Mouse (Mus musculus) erythroblast, adult 5-6 weeks (primary cell): Measurements from ENCODE around the gene Gpx8. TPM values are rescaled to one million over a fixed set of nuclear protein-coding genes. Genes with fewer than 3 reads are reported as not detected.
"Not testable (repeated sequence)": the region's sequence is repeated elsewhere in the genome, so short reads cannot be mapped to it uniquely, and the experiment has no call there.

Source experiments
- ATAC-seq: replicated peaks from 2 replicates; pipeline ENCODE4 v1.8.0; 2016; ENCODE audit warnings: moderate number of reproducible peaks, mild to moderate bottlenecking, moderate TSS enrichment, inconsistent platforms; ENCODE audit not compliant: poor library complexity, low FRiP score, severe bottlenecking
- total RNA-seq, 2 experiments: library from RNA; stranded (forward) in 1 of 2; stranded (reverse) in 1 of 2; fragments of 150-400 nt in 1 of 2; fragments of 200-764, 138-1000 nt in 1 of 2; gene quantifications; 2 replicates each; pipeline versions ENCODE4 v1.2.3 to v1.2.4; 2015 to 2017; ENCODE audit warnings: low replicate concordance in 2 of 2

The Gpx8 gene
- total RNA-seq, 2 experiments from 2014 or later: not detected

GRCm38 (mm10) chr13:113031792-113032571 is 14.2 kb downstream of the Gpx8 start:
- no peak for ATAC-seq

DNA sequence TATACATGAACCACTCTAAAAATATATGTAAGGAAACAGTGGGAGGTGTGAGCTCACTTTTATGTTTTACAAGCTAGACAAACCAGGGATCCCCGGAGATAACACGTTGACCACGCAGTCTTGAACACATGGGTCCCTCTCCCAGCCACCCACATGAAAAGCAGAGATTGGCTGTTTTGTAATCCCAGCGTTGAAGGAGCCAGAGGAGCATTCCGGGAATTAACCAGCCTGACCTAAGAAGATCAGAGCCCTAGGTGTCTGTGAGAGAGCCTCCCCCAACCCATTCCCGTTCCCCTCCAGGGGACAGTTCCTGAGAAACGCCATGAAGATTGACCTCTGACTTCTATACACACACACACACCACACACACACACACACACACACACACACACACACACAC is 14.9 kb downstream of the Gpx8 start:
- no peak for ATAC-seq

- ATAC-seq: no peak
These were observed 22.7 kb downstream of the Gpx8 start for GRCm38 (mm10) chr13:113023274-113024143.

GRCm38 (mm10) chr13:113022467-113022866 is 23.7 kb downstream of the Gpx8 start:
- no peak for ATAC-seq

- ATAC-seq: no peak
These were observed 24.7 kb downstream of the Gpx8 start for GRCm38 (mm10) chr13:113021521-113021920.

GRCm38 (mm10) chr13:113013174-113013953 is 32.8 kb downstream of the Gpx8 start:
- ATAC-seq: not testable (repeated sequence)

DNA sequence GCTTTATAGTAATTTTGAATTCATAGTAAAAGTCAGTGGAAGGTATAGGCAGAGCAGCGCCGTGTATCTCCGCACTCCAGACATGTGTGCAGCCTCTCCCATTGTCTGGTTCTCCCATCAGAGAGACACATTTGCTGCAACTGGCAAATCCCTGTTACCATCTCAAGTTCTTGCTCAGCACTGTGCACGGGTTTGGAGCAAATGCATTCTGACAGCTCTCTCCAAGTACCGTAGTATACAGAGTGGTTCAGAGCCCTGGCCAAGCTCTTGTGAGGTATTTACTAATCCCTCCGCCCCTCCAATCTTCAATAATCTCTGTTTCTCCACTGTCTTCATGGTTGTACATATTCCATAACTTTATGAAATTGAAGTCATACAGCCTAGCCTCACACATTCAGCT is 33.5 kb downstream of the Gpx8 start:
- no peak for ATAC-seq

GRCm38 (mm10) chr13:113000576-113001318 is 45.5 kb downstream of the Gpx8 start:
- ATAC-seq: no peak

DNA sequence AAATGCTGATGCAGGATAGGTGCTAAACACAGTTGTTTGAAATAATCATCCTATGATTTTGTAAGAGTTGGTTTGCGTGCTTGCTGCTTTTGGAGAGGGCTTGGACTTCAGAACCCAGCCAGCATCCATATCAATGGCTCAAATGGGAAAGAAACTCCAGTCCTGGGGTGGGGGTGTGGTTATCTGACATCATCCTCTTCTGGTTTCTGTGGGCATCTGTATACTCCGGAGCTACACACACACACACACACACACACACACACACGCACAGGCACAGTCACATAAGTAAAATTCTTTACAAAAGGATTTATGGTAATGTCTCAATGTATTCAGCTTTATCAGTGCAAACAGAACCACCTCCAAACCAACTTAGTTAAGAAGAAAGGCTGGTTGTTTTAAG is 46.1 kb downstream of the Gpx8 start:
- no peak for ATAC-seq

DNA sequence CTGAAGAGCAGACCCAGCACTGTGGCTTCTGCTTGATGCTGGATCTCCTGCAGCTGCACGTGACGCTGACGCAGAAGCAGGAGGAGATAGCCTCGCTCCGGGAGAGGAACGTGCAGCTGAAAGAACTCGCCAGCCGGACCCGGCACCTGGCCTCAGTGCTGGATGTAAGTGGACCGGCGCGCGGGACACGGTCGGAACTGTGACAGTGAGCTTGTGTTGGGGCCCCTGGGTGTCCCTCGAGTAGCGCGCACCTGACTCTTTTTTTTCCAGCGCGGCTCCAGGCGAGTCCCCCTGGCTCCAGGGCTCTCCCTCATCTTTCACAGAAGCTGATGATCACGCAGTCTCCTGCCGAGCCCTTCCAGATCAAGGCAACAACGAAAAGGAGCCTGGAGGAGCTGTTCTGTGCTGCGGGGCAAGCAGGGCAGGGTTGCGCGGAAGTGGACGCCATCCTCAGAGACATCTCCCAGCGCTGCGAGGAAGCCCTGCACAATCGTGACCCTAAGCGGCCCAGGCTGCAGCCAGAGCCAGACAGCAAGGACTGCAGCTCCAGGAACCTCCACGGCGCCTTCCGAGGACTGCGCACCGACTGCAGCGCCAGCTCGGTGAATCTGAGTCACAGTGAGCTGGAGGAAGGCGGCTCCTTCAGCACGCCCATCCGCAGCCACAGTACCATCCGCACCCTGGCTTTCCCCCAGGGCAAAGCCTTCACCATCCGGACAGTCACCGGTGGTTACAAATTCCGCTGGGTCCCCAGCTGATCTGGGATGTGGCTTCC is 47.6 kb downstream of the Gpx8 start:
- ATAC-seq: no peak

DNA sequence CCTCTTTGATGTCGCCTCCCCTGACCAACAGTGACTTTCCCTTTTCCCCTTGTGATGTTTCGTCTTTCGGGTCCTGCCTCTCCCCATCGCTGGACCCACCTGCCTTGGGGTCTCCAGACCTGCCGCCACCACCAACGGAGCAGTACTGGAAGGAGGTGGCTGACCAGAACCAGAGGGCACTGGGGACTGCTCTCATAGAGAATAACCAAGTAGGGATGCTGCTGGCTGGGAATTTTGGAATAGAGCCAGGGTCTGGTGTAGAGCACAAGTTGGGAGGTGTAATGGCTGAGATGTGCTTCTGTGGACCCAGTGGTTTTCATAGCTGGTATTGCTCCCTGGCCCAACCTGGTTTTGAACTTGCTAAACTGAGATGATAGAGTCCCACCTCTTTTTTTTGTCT is 48.8 kb downstream of the Gpx8 start:
- ATAC-seq: no peak

DNA sequence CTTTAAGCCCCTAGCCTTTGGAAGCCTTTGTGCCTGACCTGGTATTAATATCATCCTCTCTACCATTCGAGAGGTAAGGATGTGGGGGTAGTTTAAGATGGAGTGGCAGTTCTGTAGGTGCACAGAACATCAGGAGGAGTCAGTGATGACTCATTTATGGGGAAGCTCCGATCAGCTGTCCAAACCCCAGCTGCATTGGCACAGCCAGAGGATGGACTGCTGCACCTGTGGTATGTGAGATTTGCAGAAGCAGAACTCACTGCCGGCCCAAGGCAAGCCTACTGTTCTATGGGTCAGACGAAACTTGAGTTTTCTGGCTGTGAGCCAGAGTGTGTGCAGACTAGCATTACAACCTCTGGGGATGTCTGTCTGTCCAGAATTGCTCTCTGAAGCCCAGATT is 49.8 kb downstream of the Gpx8 start:
- ATAC-seq: no peak

- peak; percentile 75 for ATAC-seq
These were observed 52.0 kb downstream of the Gpx8 start for GRCm38 (mm10) chr13:112994191-112994590.

DNA sequence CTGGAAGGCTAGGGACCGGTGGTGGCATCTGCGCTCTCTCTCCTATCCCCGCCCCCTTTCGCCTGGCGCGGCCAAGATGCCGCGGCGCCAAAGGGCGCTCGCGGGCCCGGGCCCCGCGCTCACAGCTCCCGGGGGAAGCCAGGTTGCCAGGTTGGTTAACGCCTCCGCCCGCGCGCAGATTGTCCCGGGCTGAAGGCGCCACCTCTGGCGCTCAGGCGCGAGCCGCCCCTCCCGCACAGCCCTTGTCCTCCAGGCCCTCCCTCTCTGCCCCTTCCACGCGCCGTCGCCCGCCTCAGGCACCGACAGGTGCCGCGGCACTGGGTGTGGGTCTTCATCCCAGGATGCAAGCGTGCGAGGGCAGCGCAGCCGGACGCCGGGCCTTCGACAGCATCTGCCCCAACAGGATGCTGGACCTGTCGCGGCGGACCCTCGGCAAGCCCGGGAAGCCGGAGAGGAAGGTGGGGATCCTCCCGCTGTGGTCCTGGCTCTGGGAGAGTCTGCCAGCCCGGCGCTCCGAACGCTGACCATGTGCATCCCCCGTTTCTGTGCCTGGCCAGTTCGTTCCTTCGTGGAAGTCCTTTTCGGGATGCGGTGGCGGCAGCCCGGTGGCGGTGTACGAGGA is 52.6 kb downstream of the Gpx8 start, which contains the start of gene Mcidas:
Mcidas (plus strand) TSS at position 315 of the 622 bp plus-strand sequence.
- ATAC-seq: no peak
